ENCODE assay signal across 17 mouse cellular contexts in genomic region chr1:47103321-47103988, GRCm38 (mm10).
A peak's percentile ranks its signal among the peaks of the same experiment; 100 is the strongest.
DNase-seq lines count a peak whose midpoint lies in the region; ATAC-seq and TF ChIP-seq lines count a peak whose summit lies in the region.
"Had no signal": no experiment of that assay in that cellular context is flagged by ENCODE, and none has a peak within 500 bp of the region (broad histone marks: within the 10 kb centered on the region; RNA-seq: fewer than 3 reads in every experiment).

No protein-coding gene starts in this region.

- DNase-seq in midbrain, embryonic 14.5 days: no peak
- no peak for DNase-seq in forebrain, embryonic 11.5 days (ENCODE audit: low spot score)
- peak; percentile 22 for DNase-seq in forebrain, postnatal 0 days
- DNase-seq in right cerebral cortex, postnatal 10 days (ENCODE audit: low spot score in 2 of 2): peak; percentile 40 to 60
- no peak for DNase-seq in lung, adult 18-20 months
- DNase-seq in cerebellum, postnatal 14 days: no peak
- DNase-seq: cerebellum, adult 11-12 months; gastrocnemius, adult 2 months; heart, postnatal 36 days; kidney, adult 9 months had no signal

- H3K9ac ChIP-seq in midbrain, embryonic 12.5 days (replicated peaks): no peak overlapping the region
- H3K9ac ChIP-seq in midbrain, embryonic 14.5 days (replicated peaks; ENCODE audit: low read length): no peak overlapping the region
- no peak overlapping the region for H3K9ac ChIP-seq in forebrain, embryonic 11.5 days (ENCODE audit: low read length)
- H3K9ac ChIP-seq in forebrain, postnatal 0 days: no peak overlapping the region
- H3K9ac ChIP-seq: liver, embryonic 12.5 days had no signal

- peak; percentile 12; the same call in 1 of the 2 replicates for ATAC-seq in midbrain, embryonic 12.5 days (ENCODE audit: low FRiP score, low read depth)
- no peak for ATAC-seq in midbrain, embryonic 14.5 days (ENCODE audit: low FRiP score, low TSS enrichment)
- ATAC-seq in forebrain, embryonic 11.5 days (replicated peaks; ENCODE audit: low FRiP score): peak; percentile 86
- ATAC-seq in forebrain, postnatal 0 days: peak; percentile 42
- ATAC-seq: activated CD4-positive, CD25-positive, alpha-beta regulatory T cell, adult 4 months; CD4-positive, CD25-positive, alpha-beta regulatory T cell, adult 4 months; liver, embryonic 12.5 days; lung, postnatal 0 days had no signal

- no peaks in the 10 kb centered on the region for H3K27me3 ChIP-seq in midbrain, embryonic 12.5 days
- H3K27me3 ChIP-seq in midbrain, embryonic 14.5 days (ENCODE audit: control insufficient read depth, insufficient read depth, low read length): no peaks in the 10 kb centered on the region
- no peaks in the 10 kb centered on the region for H3K27me3 ChIP-seq in forebrain, embryonic 11.5 days (ENCODE audit: control insufficient read depth, insufficient read depth, low read length)
- no peaks in the 10 kb centered on the region for H3K27me3 ChIP-seq in forebrain, postnatal 0 days (ENCODE audit: insufficient read depth, low read length)
- H3K27me3 ChIP-seq: liver, embryonic 12.5 days had no signal

- TF ChIP-seq CTCF in forebrain, postnatal 0 days (IDR thresholded peaks at IDR 0.05; ENCODE audit: low read depth): no peak

- no peaks in the 10 kb centered on the region for H3K36me3 ChIP-seq in midbrain, embryonic 12.5 days
- H3K36me3 ChIP-seq in midbrain, embryonic 14.5 days (ENCODE audit: control insufficient read depth, insufficient read depth, low read length): no peaks in the 10 kb centered on the region
- no peaks in the 10 kb centered on the region for H3K36me3 ChIP-seq in forebrain, embryonic 11.5 days (ENCODE audit: control insufficient read depth, insufficient read depth, low read length)
- no peaks in the 10 kb centered on the region for H3K36me3 ChIP-seq in forebrain, postnatal 0 days (ENCODE audit: insufficient read depth)
- H3K36me3 ChIP-seq: heart, embryonic 10.5 days; liver, embryonic 12.5 days; midbrain, embryonic 10.5 days had no signal

- H3K4me3 ChIP-seq in midbrain, embryonic 12.5 days: no peak overlapping the region
- H3K4me3 ChIP-seq in midbrain, embryonic 14.5 days (replicated peaks; ENCODE audit: low read depth, low read length): no peak overlapping the region
- no peak overlapping the region for H3K4me3 ChIP-seq in forebrain, embryonic 11.5 days (ENCODE audit: low read depth, low read length)
- no peak overlapping the region for H3K4me3 ChIP-seq in forebrain, postnatal 0 days (ENCODE audit: low read depth, low read length)
- H3K4me3 ChIP-seq: gastrocnemius, adult 2 months; heart, embryonic 10.5 days; liver, embryonic 12.5 days; midbrain, embryonic 10.5 days had no signal

- no peaks in the 10 kb centered on the region for H3K9me3 ChIP-seq in midbrain, embryonic 12.5 days
- H3K9me3 ChIP-seq in midbrain, embryonic 14.5 days (ENCODE audit: control insufficient read depth, low read length): no peaks in the 10 kb centered on the region
- no peaks in the 10 kb centered on the region for H3K9me3 ChIP-seq in forebrain, embryonic 11.5 days (ENCODE audit: control insufficient read depth, low read length)
- H3K9me3 ChIP-seq in forebrain, postnatal 0 days (ENCODE audit: low read length): no peaks in the 10 kb centered on the region
- H3K9me3 ChIP-seq: heart, embryonic 10.5 days; liver, embryonic 12.5 days; midbrain, embryonic 10.5 days had no signal

- H3K4me1 ChIP-seq in midbrain, embryonic 12.5 days: no peaks in the 10 kb centered on the region
- no peaks in the 10 kb centered on the region for H3K4me1 ChIP-seq in midbrain, embryonic 14.5 days (ENCODE audit: control insufficient read depth, insufficient read depth, low read length)
- peaks cover 2% of the 10 kb centered on the region; the same call in 1 of the 2 replicates for H3K4me1 ChIP-seq in forebrain, embryonic 11.5 days (replicated peaks; ENCODE audit: control insufficient read depth, insufficient read depth, low read length)
- 0 out of 2 replicates have a peak, but pooled peaks cover 9% of the 10 kb centered on the region for H3K4me1 ChIP-seq in forebrain, postnatal 0 days (ENCODE audit: insufficient read depth)
- H3K4me1 ChIP-seq: heart, embryonic 10.5 days; liver, embryonic 12.5 days; midbrain, embryonic 10.5 days had no signal

- H3K27ac ChIP-seq in midbrain, embryonic 12.5 days (replicated peaks): no peak overlapping the region
- H3K27ac ChIP-seq in midbrain, embryonic 14.5 days (replicated peaks; ENCODE audit: low read depth, low read length): no peak overlapping the region
- no peak overlapping the region for H3K27ac ChIP-seq in forebrain, embryonic 11.5 days (ENCODE audit: low read depth, low read length)
- no peak overlapping the region for H3K27ac ChIP-seq in forebrain, postnatal 0 days (ENCODE audit: low read depth, low read length)
- H3K27ac ChIP-seq: gastrocnemius, adult 2 months; heart, embryonic 10.5 days; liver, embryonic 12.5 days; midbrain, embryonic 10.5 days had no signal

- 85% methylated on average over 6 of the region's 6 CpGs for WGBS in midbrain, embryonic 12.5 days
- WGBS in midbrain, embryonic 14.5 days: 82% methylated on average over 6 of the region's 6 CpGs
- WGBS in forebrain, embryonic 11.5 days: 50% methylated on average over 6 of the region's 6 CpGs
- WGBS in forebrain, postnatal 0 days: 22% methylated on average over 6 of the region's 6 CpGs

- no peak overlapping the region for H3K4me2 ChIP-seq in midbrain, embryonic 12.5 days (replicated peaks)
- no peak overlapping the region for H3K4me2 ChIP-seq in midbrain, embryonic 14.5 days (ENCODE audit: low read length)
- no peak overlapping the region for H3K4me2 ChIP-seq in forebrain, embryonic 11.5 days (ENCODE audit: low read depth, low read length, severe bottlenecking)
- no peak overlapping the region for H3K4me2 ChIP-seq in forebrain, postnatal 0 days (ENCODE audit: low read depth)
- H3K4me2 ChIP-seq: liver, embryonic 12.5 days had no signal

Comparison
In these comparisons a context has a peak if more than half of its experiments do, and no peak if none do; other contexts are left out.
1. DNase-seq: peak in forebrain, postnatal 0 days (single experiment) and right cerebral cortex, postnatal 10 days (2 of 2); none in midbrain, embryonic 14.5 days (single experiment), forebrain, embryonic 11.5 days (single experiment), lung, adult 18-20 months (0 of 2) and cerebellum, postnatal 14 days (0 of 2).